Mouse (Mus musculus): ENCODE measurements around the gene Pex19. TPM values are rescaled to one million over a fixed set of nuclear protein-coding genes. Genes with fewer than 3 reads are reported as not detected.

Gene Pex19
- polyA plus RNA-seq, 1 experiment = 81.2 TPM

DNA sequence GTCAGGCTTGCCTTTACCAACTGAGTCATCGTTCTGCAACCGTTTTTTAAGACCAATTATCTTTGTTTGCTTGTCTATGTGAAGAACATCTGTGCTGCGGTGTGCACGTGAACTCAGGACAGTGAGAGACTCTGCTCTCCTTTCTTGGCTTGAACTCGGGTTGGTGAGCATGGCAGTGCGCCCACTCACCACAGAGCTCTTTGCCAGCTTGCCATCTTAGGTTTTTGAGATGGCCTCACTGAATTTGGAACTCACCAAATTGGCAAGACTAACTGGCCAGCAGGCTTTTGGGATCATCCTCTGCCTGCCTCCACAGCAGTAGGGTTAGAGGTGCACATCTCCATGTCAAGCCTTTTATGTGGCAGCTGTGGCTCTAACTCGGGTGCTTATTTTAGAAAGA lies 51.2 kb downstream of the Pex19 start:
- WGBS = 59% methylated on average over 7 of the region's 7 CpGs
- DNase-seq (ENCODE audit: low read depth, low spot score) = no peak

DNA sequence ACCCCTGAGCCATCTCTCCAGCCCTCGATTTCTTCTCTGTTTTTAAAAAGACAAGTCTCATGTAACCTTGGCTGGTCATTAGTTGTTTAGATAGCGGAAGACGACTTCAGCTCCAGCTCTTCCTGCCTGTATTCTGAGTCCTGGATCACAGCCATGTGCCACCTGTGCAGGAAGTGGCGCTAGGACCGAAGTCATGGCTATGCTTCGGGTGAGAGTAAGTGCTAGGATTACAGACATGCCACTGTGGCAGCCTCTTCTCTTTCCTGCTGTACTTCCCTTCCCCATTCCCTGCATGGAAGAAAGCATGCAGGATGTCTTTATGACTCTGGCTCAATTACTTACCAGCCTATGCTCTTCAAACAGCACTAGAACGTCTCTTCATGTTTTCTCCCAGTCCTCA lies 52.5 kb downstream of the Pex19 start:
- no peak for DNase-seq (ENCODE audit: low read depth, low spot score)
- WGBS = 35% methylated on average over 7 of the region's 7 CpGs

DNA sequence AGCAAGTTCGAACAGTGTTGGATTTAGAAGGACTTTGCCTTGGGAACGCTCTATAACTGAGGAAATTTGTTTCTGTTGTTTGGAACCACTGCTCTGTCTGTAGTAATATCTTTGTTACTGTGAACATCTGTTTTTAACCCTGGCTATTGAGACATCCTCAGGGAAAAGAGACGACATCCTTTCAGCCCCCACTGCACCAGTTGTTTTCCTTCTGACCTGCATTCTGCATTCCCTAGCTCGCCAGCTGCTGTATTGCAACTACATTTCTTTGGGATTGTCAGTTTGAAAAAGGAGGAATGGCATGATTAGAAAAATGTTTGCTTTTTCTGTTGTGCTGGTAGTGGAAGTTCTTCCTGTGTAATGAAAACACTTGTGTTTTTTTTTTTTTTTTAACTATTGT lies 54.3 kb downstream of the Pex19 start:
- DNase-seq (ENCODE audit: low read depth, low spot score) = no peak
- 76% methylated on average over 4 of the region's 4 CpGs for WGBS

DNA sequence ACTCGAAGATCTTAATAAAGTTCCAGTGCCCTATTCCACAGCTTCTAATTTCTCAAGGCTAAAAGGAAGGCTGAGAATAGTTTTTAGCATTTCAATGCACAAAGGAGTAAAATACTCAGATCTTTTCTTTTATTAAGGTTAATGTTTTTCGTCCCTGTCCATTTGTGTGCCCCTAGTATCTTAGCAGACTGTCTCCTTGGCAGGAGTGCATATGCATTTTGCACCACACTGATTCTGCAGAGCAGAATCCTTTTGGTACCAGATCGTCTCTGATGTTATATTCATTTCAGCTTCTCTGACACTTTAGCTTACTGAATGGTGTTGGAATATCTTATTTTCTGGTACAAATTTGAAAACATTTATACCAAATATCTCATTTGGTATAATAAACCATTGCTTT lies 55.2 kb downstream of the Pex19 start:
- WGBS = 92% methylated on average over 3 of the region's 3 CpGs
- no peak for DNase-seq (ENCODE audit: low read depth, low spot score)

DNA sequence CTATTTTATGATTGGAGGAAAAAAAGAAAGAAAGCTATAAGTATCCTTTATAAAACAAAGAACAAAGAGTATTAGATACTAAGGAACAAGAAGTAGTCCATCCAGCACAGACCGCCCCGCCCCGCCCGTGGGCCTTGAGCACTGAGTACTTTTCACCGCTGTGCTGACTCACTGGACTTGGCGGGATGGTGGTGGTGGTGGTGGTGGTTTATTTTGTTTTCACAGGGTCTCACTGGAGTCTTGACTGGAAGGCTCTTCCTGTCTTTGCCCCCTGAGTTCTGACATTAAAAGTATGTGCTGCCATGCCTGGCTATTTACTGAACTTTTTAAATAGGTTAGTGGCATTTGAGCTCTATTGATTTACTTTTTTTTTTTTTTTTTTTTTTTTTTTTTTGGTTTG lies 56.5 kb downstream of the Pex19 start:
- no peak for DNase-seq (ENCODE audit: low read depth, low spot score)
- WGBS = 94% methylated on average over 6 of the region's 6 CpGs

DNA sequence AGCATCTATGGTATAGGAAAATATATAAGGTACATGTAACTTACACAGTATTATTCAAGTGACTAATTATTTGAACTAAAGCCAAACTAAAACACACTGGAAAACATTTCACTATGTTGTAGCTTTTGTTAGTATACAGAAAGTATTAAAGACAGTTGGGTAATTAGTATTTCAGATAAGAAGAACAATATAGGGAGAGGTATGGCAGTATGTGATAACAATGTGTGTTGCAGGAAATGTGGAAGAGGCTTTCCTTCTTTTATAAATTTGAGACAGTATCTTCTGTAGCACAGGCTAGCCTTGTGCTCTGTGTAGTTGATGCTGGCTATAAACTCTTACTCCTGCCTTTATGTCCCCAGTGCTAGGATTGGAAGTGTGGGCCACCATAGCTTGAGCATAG lies 57.4 kb downstream of the Pex19 start:
- no peak for DNase-seq (ENCODE audit: low read depth, low spot score)

Other genes starting within 250 kb of the Pex19 start
- gene Gm10521, start 231.1 kb upstream of the Pex19 start, polyA plus RNA-seq (2012; rRNA removed) = 0.06 and 0.21 TPM in 2 replicates
- 2.8 and 2.9 TPM in 2 replicates for gene Slamf6, start 209.2 kb upstream of the Pex19 start, polyA plus RNA-seq (2012; rRNA removed)
- 1.5 and 1.6 TPM in 2 replicates for gene Vangl2, start 98.3 kb upstream of the Pex19 start, polyA plus RNA-seq (2012; rRNA removed)
- 0.07 TPM in 1 of 2 replicates, not detected in the other for gene Nhlh1, start 69.2 kb upstream of the Pex19 start, polyA plus RNA-seq (2012; rRNA removed)
- 66.6 and 76.3 TPM in 2 replicates for gene Copa, start 44.2 kb upstream of the Pex19 start, polyA plus RNA-seq (2012; rRNA removed)
- 108 and 149 TPM in 2 replicates for gene Ncstn, start 44.0 kb upstream of the Pex19 start, polyA plus RNA-seq (2012; rRNA removed)
- 25.3 and 37.6 TPM in 2 replicates for gene Dcaf8, start 21.3 kb downstream of the Pex19 start, polyA plus RNA-seq (2012; rRNA removed)
- 29.7 and 34.1 TPM in 2 replicates for gene Pea15a, start 80.0 kb downstream of the Pex19 start, polyA plus RNA-seq (2012; rRNA removed)
- gene Casq1, start 93.1 kb downstream of the Pex19 start, polyA plus RNA-seq (2012; rRNA removed) = 1.2 TPM in 2 replicates
- gene Atp1a4, start 131.7 kb downstream of the Pex19 start, polyA plus RNA-seq (2012; rRNA removed) = 0.05 and 0.10 TPM in 2 replicates
- gene Igsf8, start 134.9 kb downstream of the Pex19 start, polyA plus RNA-seq (2012; rRNA removed) = 51.8 and 64.4 TPM in 2 replicates
- 6.4 and 9.1 TPM in 2 replicates for gene Atp1a2, start 171.3 kb downstream of the Pex19 start, polyA plus RNA-seq (2012; rRNA removed)
- 0.11 and 0.18 TPM in 2 replicates for gene Kcnj9, start 202.6 kb downstream of the Pex19 start, polyA plus RNA-seq (2012; rRNA removed)
- 0.86 and 1.5 TPM in 2 replicates for gene Kcnj10, start 214.5 kb downstream of the Pex19 start, polyA plus RNA-seq (2012; rRNA removed)
- gene Pigm, start 249.8 kb downstream of the Pex19 start, polyA plus RNA-seq (2012; rRNA removed) = 3.4 and 5.4 TPM in 2 replicates

Measured in large intestine, adult 2 months (tissue).